Mouse (Mus musculus) erythroblast, embryonic 14.5 days (primary cell): ENCODE data around the gene H2-Ke6.

Experiments
- GATA1 ChIP-seq: IDR thresholded peaks from 2 replicates; pipeline ENCODE4 v1.6.1; 2012; ENCODE audit warnings: low read length, inconsistent platforms, mixed read lengths
- TAL1 ChIP-seq: IDR thresholded peaks from 3 replicates; pipeline ENCODE4 v1.6.1; 2012; ENCODE audit warnings: low read length, inconsistent platforms, mixed read lengths

DNA sequence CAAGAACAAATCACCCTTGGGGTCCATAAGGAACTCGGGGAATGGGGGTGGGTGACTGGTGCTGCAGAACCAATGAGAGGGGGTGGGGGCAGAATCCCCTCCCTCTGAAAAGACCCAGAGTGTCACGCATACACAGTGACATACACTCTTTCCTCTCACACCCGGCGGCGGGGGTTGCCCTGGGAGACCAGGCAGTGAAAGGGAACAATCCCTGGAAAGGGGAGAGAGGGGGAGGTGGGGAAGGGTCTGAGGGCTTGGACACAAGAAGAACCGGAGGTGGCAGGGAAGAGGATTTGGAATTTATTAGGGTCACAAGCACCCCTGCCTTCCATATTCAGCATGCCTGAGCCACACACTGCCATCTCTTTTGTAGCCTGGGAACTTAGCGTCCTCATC is 2.1 kb downstream of the H2-Ke6 start:
- TF ChIP-seq GATA1 (no peak), TAL1 (no peak)
